7 mouse cellular contexts compared by ENCODE assay signal in genomic region chr9:119578636-119579438, GRCm38 (mm10). TPM values are rescaled to one million over a fixed set of nuclear protein-coding genes. Genes with fewer than 3 reads are reported as not detected.
DNase-seq lines count a peak whose midpoint lies in the region; ATAC-seq and TF ChIP-seq lines count a peak whose summit lies in the region.

TSS of gene Scn5a (minus strand) at chr9:119579016.

- H3K36me3 ChIP-seq in E14TG2a.4 (ENCODE audit: insufficient read depth, low read length) = no peaks in the 10 kb centered on the region
- no peaks in the 10 kb centered on the region for H3K36me3 ChIP-seq in heart, embryonic 14.5 days (ENCODE audit: control insufficient read depth, insufficient read depth, low read length)
- H3K36me3 ChIP-seq in limb, embryonic 12.5 days = no peaks in the 10 kb centered on the region
- no peaks in the 10 kb centered on the region for H3K36me3 ChIP-seq in neural tube, embryonic 15.5 days

- H3K27ac ChIP-seq in heart, embryonic 14.5 days (replicated peaks in 1 of 2; ENCODE audit: control insufficient read depth in 1 of 2, insufficient read depth in 1 of 2, low read depth in 2 of 2, low read length in 2 of 2) = peak within 1 kb of the TSS in 1 of 2 experiments; percentile 45; a peak in 2 of 4 replicates
- H3K27ac ChIP-seq in limb, embryonic 12.5 days = no peak within 1 kb of the TSS
- H3K27ac ChIP-seq in neural tube, embryonic 15.5 days (replicated peaks) = no peak within 1 kb of the TSS

- H3K9ac ChIP-seq in heart, embryonic 14.5 days (ENCODE audit: low read length) = peak within 1 kb of the TSS; percentile 86
- peak within 1 kb of the TSS; percentile 66 for H3K9ac ChIP-seq in limb, embryonic 12.5 days (replicated peaks)
- peak within 1 kb of the TSS; percentile 41 for H3K9ac ChIP-seq in neural tube, embryonic 15.5 days (replicated peaks)

- under 1% methylated on average over 51 of the region's 99 CpGs for WGBS in heart, embryonic 14.5 days
- WGBS in limb, embryonic 12.5 days = 2% methylated on average over 76 of the region's 99 CpGs
- WGBS in neural tube, embryonic 15.5 days = 1% methylated on average over 60 of the region's 99 CpGs

- peaks cover 90% of the 10 kb centered on the region for H3K27me3 ChIP-seq in E14TG2a.4 (ENCODE audit: insufficient read depth, low read length)
- H3K27me3 ChIP-seq in heart, embryonic 14.5 days (ENCODE audit: control insufficient read depth, insufficient read depth, low read length) = peaks cover 70% of the 10 kb centered on the region
- H3K27me3 ChIP-seq in limb, embryonic 12.5 days = peaks cover 82% of the 10 kb centered on the region
- peaks cover 92% of the 10 kb centered on the region for H3K27me3 ChIP-seq in neural tube, embryonic 15.5 days (replicated peaks)

- peak; percentile 54 for DNase-seq in adrenal gland, adult 2 months
- no peak for DNase-seq in layer of hippocampus, adult 8-10 months (ENCODE audit: low spot score in 2 of 2)
- DNase-seq in layer of hippocampus, postnatal 25 days (ENCODE audit: extremely low spot score in 1 of 2, low spot score in 1 of 2) = no peak

- peaks cover 34% of the 10 kb centered on the region for H3K4me1 ChIP-seq in E14TG2a.4 (replicated peaks; ENCODE audit: low read depth, low read length)
- H3K4me1 ChIP-seq in heart, embryonic 14.5 days (ENCODE audit: control insufficient read depth in 2 of 2, insufficient read depth in 2 of 2, low read length in 2 of 2) = peaks cover 27 to 42% of the 10 kb centered on the region in 2 experiments
- peaks cover 13% of the 10 kb centered on the region for H3K4me1 ChIP-seq in limb, embryonic 12.5 days (replicated peaks)
- peaks cover 15% of the 10 kb centered on the region for H3K4me1 ChIP-seq in neural tube, embryonic 15.5 days

- no peak for TF ChIP-seq CTCF in E14TG2a.4 (conservative IDR thresholded peaks at IDR 0.05; ENCODE audit: low read length)

- no peaks in the 10 kb centered on the region for H3K9me3 ChIP-seq in E14TG2a.4 (ENCODE audit: low read length)
- no peaks in the 10 kb centered on the region for H3K9me3 ChIP-seq in heart, embryonic 14.5 days (ENCODE audit: control insufficient read depth, low read length)
- H3K9me3 ChIP-seq in limb, embryonic 12.5 days = no peaks in the 10 kb centered on the region
- no peaks in the 10 kb centered on the region for H3K9me3 ChIP-seq in neural tube, embryonic 15.5 days (replicated peaks)

- peak within 1 kb of the TSS; percentile 82 for H3K4me3 ChIP-seq in E14TG2a.4 (replicated peaks; ENCODE audit: low read length)
- peak within 1 kb of the TSS; percentile 66 to 72 for H3K4me3 ChIP-seq in heart, embryonic 14.5 days (ENCODE audit: control insufficient read depth in 1 of 2, insufficient read depth in 1 of 2, low read depth in 1 of 2, low read length in 2 of 2)
- H3K4me3 ChIP-seq in limb, embryonic 12.5 days (replicated peaks) = peak within 1 kb of the TSS; percentile 56
- H3K4me3 ChIP-seq in neural tube, embryonic 15.5 days (replicated peaks) = peak within 1 kb of the TSS; percentile 48

- peak within 1 kb of the TSS; percentile 82 for H3K4me2 ChIP-seq in heart, embryonic 14.5 days (ENCODE audit: low read length)
- H3K4me2 ChIP-seq in limb, embryonic 12.5 days = peak within 1 kb of the TSS; percentile 98
- peak within 1 kb of the TSS; percentile 97 for H3K4me2 ChIP-seq in neural tube, embryonic 15.5 days

- peak; percentile 45; the same call in 1 of the 2 replicates for ATAC-seq in heart, embryonic 14.5 days (ENCODE audit: insufficient number of reproducible peaks, insufficient read depth, low FRiP score, low read depth)
- ATAC-seq in limb, embryonic 12.5 days (ENCODE audit: insufficient number of reproducible peaks, insufficient read depth, low FRiP score, low TSS enrichment, low read depth) = no peak
- peak; percentile 60 for ATAC-seq in neural tube, embryonic 15.5 days (ENCODE audit: low FRiP score)

RNA-seq across cellular contexts. Expression of gene Scn5a, which starts in this region (rescaled TPM):
- under 1 TPM; 0.06 to 0.10 TPM for total RNA-seq in adrenal gland, adult 2 months (2021)
- polyA plus RNA-seq in adrenal gland, adult 2 months (2012; rRNA removed) = 0.19 and 0.63 TPM in 2 replicates
- 7.9 and 10.0 TPM in 2 replicates for polyA plus RNA-seq in heart, embryonic 14.5 days (2014; fragmentation: Nextera tagmentation; extraction: Ambion mirVana)
- polyA plus RNA-seq in limb, embryonic 12.5 days (2016; fragmentation: Nextera tagmentation; extraction: Ambion mirVana) = 0.05 and 0.06 TPM in 2 replicates
- 0.31 and 0.46 TPM in 2 replicates for polyA plus RNA-seq in neural tube, embryonic 15.5 days (2015; fragmentation: Nextera tagmentation; extraction: Ambion mirVana)
- 1 to 10 TPM in 3 of 4 experiments, under 1 TPM in 1; 0.93 to 1.5 (median 1.2) TPM for total RNA-seq in layer of hippocampus, adult 8-10 months (2022)
- total RNA-seq in layer of hippocampus, postnatal 25 days (2021) = under 1 TPM; 0.70 to 0.89 TPM

Comparison
In these comparisons a context has a peak if more than half of its experiments do, and no peak if none do; other contexts are left out.
1. Peak in DNase-seq in adrenal gland, adult 2 months; RNA of the gene not detected or under 1 TPM.
2. Peak in ATAC-seq, H3K4me3 ChIP-seq, H3K9ac ChIP-seq and H3K4me2 ChIP-seq in neural tube, embryonic 15.5 days; RNA of the gene not detected or under 1 TPM.